ENCODE assay signal across 8 mouse cellular contexts in genomic region chr4:120287290-120288111, GRCm38 (mm10). TPM values are rescaled to one million over a fixed set of nuclear protein-coding genes. Genes with fewer than 3 reads are reported as not detected.
A peak's percentile ranks its signal among the peaks of the same experiment; 100 is the strongest.
DNase-seq lines count a peak whose midpoint lies in the region; ATAC-seq lines count a peak whose summit lies in the region.

Foxo6 (minus strand) TSS chr4:120287349.

- intact Hi-C loops in heart, postnatal 14 days (cut with DNase I) = no loop called here

- H3K9ac ChIP-seq in forebrain, embryonic 14.5 days (ENCODE audit: low read length) = peak within 1 kb of the TSS; percentile 97

- peak within 1 kb of the TSS; percentile 62 for H3K4me2 ChIP-seq in forebrain, embryonic 14.5 days (ENCODE audit: low read length)

- peak; percentile 98 for DNase-seq in ES-CJ7 (ENCODE audit: low read depth, low spot score)
- peak; percentile 73 for DNase-seq in cerebellum, adult 11 months
- DNase-seq in forebrain, embryonic 14.5 days (ENCODE audit: low spot score) = peak; percentile 98
- peak; percentile 95 to 99 for DNase-seq in heart, postnatal 14 days
- DNase-seq in layer of hippocampus, adult 11-12 months (ENCODE audit: low spot score) = peak; percentile 96
- DNase-seq in lung, adult 18-20 months = peak; percentile 98 to 99
- peak; percentile 92 for DNase-seq in thymus, adult 18-20 months

- no peaks in the 10 kb centered on the region for H3K36me3 ChIP-seq in forebrain, embryonic 14.5 days (ENCODE audit: control insufficient read depth, insufficient read depth, low read length)

- peaks cover 28% of the 10 kb centered on the region for H3K4me1 ChIP-seq in forebrain, embryonic 14.5 days (ENCODE audit: control insufficient read depth, insufficient read depth, low read length)

- peak; percentile 84 for ATAC-seq in forebrain, embryonic 14.5 days
- peak; percentile 65 for ATAC-seq in neutrophil, adult 5-6 weeks (ENCODE audit: extremely low read depth, insufficient number of reproducible peaks, low FRiP score, poor library complexity, severe bottlenecking)

- H3K27ac ChIP-seq in forebrain, embryonic 14.5 days (ENCODE audit: low read depth, low read length) = peak within 1 kb of the TSS; percentile 88

- no peaks in the 10 kb centered on the region; the same call in 1 of the 2 replicates for H3K27me3 ChIP-seq in forebrain, embryonic 14.5 days (replicated peaks; ENCODE audit: control insufficient read depth, insufficient read depth, low read length)

- no peaks in the 10 kb centered on the region for H3K9me3 ChIP-seq in forebrain, embryonic 14.5 days (replicated peaks; ENCODE audit: control insufficient read depth, low read length)

- H3K4me3 ChIP-seq in forebrain, embryonic 14.5 days (ENCODE audit: low read depth, low read length) = peak within 1 kb of the TSS; percentile 94

- under 1% methylated on average over 77 of the region's 99 CpGs for WGBS in forebrain, embryonic 14.5 days

RNA-seq across cellular contexts. Expression of gene Foxo6, which starts in this region (rescaled TPM):
- 4.9 and 6.5 TPM in 2 replicates for polyA plus RNA-seq in forebrain, embryonic 14.5 days (2014; fragmentation: Nextera tagmentation; extraction: Ambion mirVana)
- total RNA-seq in heart, postnatal 14 days (2021) = 1 to 10 TPM; 6.1 to 7.2 TPM
- not detected in 2 replicates for total RNA-seq in neutrophil, adult 5-6 weeks (2017)

Comparison
In these comparisons a context has a peak if more than half of its experiments do, and no peak if none do; other contexts are left out.
1. Peak in every context shown above with its lines: DNase-seq, ATAC-seq, H3K4me3 ChIP-seq and H3K27ac ChIP-seq.
2. Peak in ATAC-seq in neutrophil, adult 5-6 weeks; RNA of the gene not detected or under 1 TPM.